Mouse (Mus musculus): ENCODE data around the gene Prss2. TPM values are rescaled to one million over a fixed set of nuclear protein-coding genes. Genes with fewer than 3 reads are reported as not detected.

Prss2 gene
- polyA plus RNA-seq (2017; shearing (Covaris generic)) = 1 to 10 TPM in 1 of 2 experiments, under 1 TPM in 1; 0.50 to 1.6 TPM

GRCm38 (mm10) chr6:41521487-41521886 is at the start of gene Prss2:
TSS of gene Prss2 (plus strand) at chr6:41521787.

Other genes with a start within 250 kb of the Prss2 start
- under 1 TPM in 1 of 2 experiments, not detected in 1; 0.64 TPM for gene Try4, start 219.5 kb upstream of the Prss2 start, polyA plus RNA-seq (2017; shearing (Covaris generic))
- gene Try5, start 204.9 kb upstream of the Prss2 start, polyA plus RNA-seq (2017; shearing (Covaris generic)) = 1 to 10 TPM in 1 of 2 experiments, under 1 TPM in 1; 0.55 to 1.3 TPM
- not detected for gene Try10, start 167.7 kb upstream of the Prss2 start, polyA plus RNA-seq (2017; shearing (Covaris generic))
- not detected for gene Prss3, start 144.1 kb upstream of the Prss2 start, polyA plus RNA-seq (2017; shearing (Covaris generic))
- gene Gm5771, start 129.4 kb upstream of the Prss2 start, polyA plus RNA-seq (2017; shearing (Covaris generic)) = not detected
- not detected for gene Gm10334, start 75.6 kb upstream of the Prss2 start, polyA plus RNA-seq (2017; shearing (Covaris generic))
- not detected for gene Prss1, start 62.9 kb upstream of the Prss2 start, polyA plus RNA-seq (2017; shearing (Covaris generic))
- gene Ephb6, start 83.7 kb downstream of the Prss2 start, polyA plus RNA-seq (2017; shearing (Covaris generic)) = 10 to 100 TPM; 25.5 to 32.7 TPM
- gene Trpv6, start 114.6 kb downstream of the Prss2 start, polyA plus RNA-seq (2017; shearing (Covaris generic)) = under 1 TPM; 0.21 to 0.35 TPM
- gene Trpv5, start 159.0 kb downstream of the Prss2 start, polyA plus RNA-seq (2017; shearing (Covaris generic)) = under 1 TPM in 1 of 2 experiments, not detected in 1; 0.12 TPM
- gene Llcfc1, start 162.6 kb downstream of the Prss2 start, polyA plus RNA-seq (2017; shearing (Covaris generic)) = not detected
- under 1 TPM; 0.25 to 0.52 TPM for gene Kel, start 182.6 kb downstream of the Prss2 start, polyA plus RNA-seq (2017; shearing (Covaris generic))